Comparison of ENCODE assay signal across 30 mouse cellular contexts in genomic region chr9:65411326-65411725, GRCm38 (mm10). TPM values are rescaled to one million over a fixed set of nuclear protein-coding genes. Genes with fewer than 3 reads are reported as not detected.
"Had no signal": no experiment of that assay in that cellular context is flagged by ENCODE, and none has a peak within 500 bp of the region (broad histone marks: within the 10 kb centered on the region; RNA-seq: fewer than 3 reads in every experiment).

No protein-coding gene starts in this region.

- H3K27ac ChIP-seq: kidney, embryonic 15.5 days; limb, embryonic 13.5 days; liver, embryonic 12.5 days; liver, embryonic 15.5 days had no signal

- H3K4me2 ChIP-seq: kidney, embryonic 15.5 days; limb, embryonic 13.5 days; liver, embryonic 12.5 days; liver, embryonic 15.5 days; midbrain, embryonic 11.5 days had no signal

- H3K4me1 ChIP-seq: kidney, embryonic 15.5 days; limb, embryonic 10.5 days; limb, embryonic 13.5 days; liver, embryonic 12.5 days; liver, embryonic 15.5 days had no signal

- ATAC-seq: liver, embryonic 12.5 days had no signal

- DNase-seq: kidney, adult 11 months; kidney, adult 8-10 months; kidney, postnatal 10 days; kidney, postnatal 36 days; liver; lung, adult 2 months; lung, postnatal 14 days; lung, postnatal 4 days; midbrain, embryonic 14.5 days; thymus, adult 18-20 months; thymus, postnatal 36 days had no signal

- H3K9ac ChIP-seq: kidney, embryonic 15.5 days; limb, embryonic 13.5 days; liver, embryonic 12.5 days; liver, embryonic 15.5 days had no signal

- H3K36me3 ChIP-seq: limb, embryonic 10.5 days; liver, embryonic 12.5 days; liver, embryonic 15.5 days had no signal

- H3K4me3 ChIP-seq: kidney, embryonic 15.5 days; limb, embryonic 10.5 days; limb, embryonic 13.5 days; liver, embryonic 12.5 days; liver, embryonic 15.5 days had no signal

- H3K9me3 ChIP-seq: kidney, embryonic 15.5 days; limb, embryonic 10.5 days; limb, embryonic 13.5 days; liver, embryonic 12.5 days; liver, embryonic 15.5 days had no signal

- H3K27me3 ChIP-seq: kidney, embryonic 15.5 days; limb, embryonic 13.5 days; liver, embryonic 15.5 days had no signal

RNA-seq across cellular contexts. Expression of gene Slc51b, which starts 11.4 kb away (rescaled TPM):
- total RNA-seq: layer of hippocampus, adult 18-20 months; layer of hippocampus, postnatal 25 days; left cerebral cortex, adult 8-10 months; left cerebral cortex, postnatal 25 days; megakaryocyte progenitor cell, adult 5-6 weeks; megakaryocyte-erythroid progenitor cell, adult 5-6 weeks; midbrain, postnatal 0 days had no signal
- polyA plus RNA-seq: limb, embryonic 10.5 days; limb, embryonic 13.5 days; liver, embryonic 12.5 days; liver, embryonic 15.5 days; lung, adult 2 months; lung, embryonic 16.5 days; midbrain, embryonic 11.5 days; midbrain, embryonic 14.5 days; midbrain, postnatal 0 days; neural tube, embryonic 11.5 days; neural tube, embryonic 14.5 days; spleen, adult 2 months; testis, adult 2 months; urinary bladder, adult 2 months had no signal

RNA-seq across cellular contexts. Expression of gene Rasl12, which starts 13.0 kb away (rescaled TPM):
- total RNA-seq: megakaryocyte progenitor cell, adult 5-6 weeks; megakaryocyte-erythroid progenitor cell, adult 5-6 weeks had no signal

RNA-seq across cellular contexts. Expression of gene Kbtbd13, which starts 19.9 kb away (rescaled TPM):
- total RNA-seq: megakaryocyte-erythroid progenitor cell, adult 5-6 weeks had no signal
